Mouse (Mus musculus) hindbrain, embryonic 14.5 days (tissue): ENCODE measurements around the gene Traf4. TPM values are rescaled to one million over a fixed set of nuclear protein-coding genes. Genes with fewer than 3 reads are reported as not detected.

Source experiments
- ATAC-seq: fragments of 200-750 bp; cut with Nextera tagmentation; 2 replicates; pipeline ENCODE4 v1.8.0; 2017; ENCODE audit warnings: moderate number of reproducible peaks, mild to moderate bottlenecking, moderate TSS enrichment, moderate library complexity; ENCODE audit not compliant: low FRiP score
- DNase-seq: peaks from one replicate; pipeline ENCODE4 v3.0.0-alpha.2; 2015; ENCODE audit warnings: low spot score
- H3K27ac ChIP-seq: fragments of 300-500 bp; sonication (generic); 2 replicates; pipeline ENCODE4 v1.5.1; 2014; ENCODE audit warnings: mild to moderate bottlenecking, moderate library complexity
- H3K27me3 ChIP-seq: fragments of 300-500 bp; sonication (generic); 2 replicates; pipeline ENCODE4 v1.6.1; 2014; ENCODE audit warnings: mild to moderate bottlenecking, low read length, mixed read lengths; ENCODE audit not compliant: control insufficient read depth, insufficient read depth
- H3K36me3 ChIP-seq: fragments of 300-500 bp; sonication (generic); replicated peaks from 2 replicates; pipeline ENCODE4 v1.6.1; 2014; ENCODE audit not compliant: control insufficient read depth, insufficient read depth
- H3K4me1 ChIP-seq: fragments of 300-500 bp; sonication (generic); replicated peaks from 2 replicates; pipeline ENCODE4 v1.6.1; 2014; ENCODE audit warnings: antibody characterized with exemption, low read length, mixed read lengths; ENCODE audit not compliant: control insufficient read depth, insufficient read depth
- H3K4me2 ChIP-seq: fragments of 300-500 bp; sonication (generic); replicated peaks from 2 replicates; pipeline ENCODE4 v1.6.1; 2014; ENCODE audit warnings: mild to moderate bottlenecking, moderate library complexity
- H3K4me3 ChIP-seq: fragments of 300-500 bp; sonication (generic); replicated peaks from 2 replicates; pipeline ENCODE4 v1.5.1; 2014; ENCODE audit warnings: mild to moderate bottlenecking, low read length
- H3K9ac ChIP-seq: fragments of 300-500 bp; sonication (generic); 2 replicates; pipeline ENCODE4 v1.6.1; 2014
- H3K9me3 ChIP-seq: fragments of 300-500 bp; sonication (generic); 2 replicates; pipeline ENCODE4 v1.6.1; 2016; ENCODE audit warnings: low read length; ENCODE audit not compliant: control insufficient read depth
- WGBS: fragments of 180-500 bp; shearing (Covaris S2); extraction: QIAGEN DNeasy Blood & Tissue Kit; methylation state at CpG from one replicate; pipeline ENCODE4 v1.1.7; 2014; 5-methylcytosine and 5-hydroxymethylcytosine counted together
- polyA plus RNA-seq: library from polyadenylated mRNA; unstranded; fragments of >200 nt; fragmentation: Nextera tagmentation; extraction: Ambion mirVana; gene quantifications from 2 replicates; pipeline ENCODE4 v1.2.1, GENCODE M21; 2014

Traf4 gene
- polyA plus RNA-seq, result 57.2 and 63.5 TPM in 2 replicates

GRCm38 (mm10) chr11:78164924-78165760 lies at the start of gene Traf4:
Gene Traf4 (minus strand): TSS chr11:78165589.
- WGBS, result under 1% methylated on average over 77 of the region's 78 CpGs
- H3K36me3 ChIP-seq, result peaks cover 25% of the 10 kb centered on the region
- peak within 1 kb of the TSS; percentile 100 for H3K9ac ChIP-seq
- DNase-seq, result peak; percentile 88
- H3K27me3 ChIP-seq, result no peaks in the 10 kb centered on the region
- peak; percentile 87 for ATAC-seq
- peak within 1 kb of the TSS; percentile 97 for H3K27ac ChIP-seq
- H3K4me3 ChIP-seq, result peak within 1 kb of the TSS; percentile 96
- H3K4me1 ChIP-seq, result peaks cover 25% of the 10 kb centered on the region
- peak within 1 kb of the TSS; percentile 79 for H3K4me2 ChIP-seq
- H3K9me3 ChIP-seq, result no peaks in the 10 kb centered on the region

- H3K4me2 ChIP-seq, result no peak overlapping the region
- DNase-seq (no peak), ATAC-seq (no peak)
- H3K4me1 ChIP-seq, result no peaks in the 10 kb centered on the region
- H3K9me3 ChIP-seq, result no peaks in the 10 kb centered on the region
- no peak overlapping the region for H3K27ac ChIP-seq
- H3K9ac ChIP-seq, result no peak overlapping the region
- 93% methylated on average over 14 of the region's 14 CpGs for WGBS
- no peak overlapping the region for H3K4me3 ChIP-seq
- H3K36me3 ChIP-seq, result peaks cover 100% of the 10 kb centered on the region
- no peaks in the 10 kb centered on the region for H3K27me3 ChIP-seq
Observed at GRCm38 (mm10) chr11:78213086-78213817, 47.9 kb upstream of the Traf4 start.

DNA sequence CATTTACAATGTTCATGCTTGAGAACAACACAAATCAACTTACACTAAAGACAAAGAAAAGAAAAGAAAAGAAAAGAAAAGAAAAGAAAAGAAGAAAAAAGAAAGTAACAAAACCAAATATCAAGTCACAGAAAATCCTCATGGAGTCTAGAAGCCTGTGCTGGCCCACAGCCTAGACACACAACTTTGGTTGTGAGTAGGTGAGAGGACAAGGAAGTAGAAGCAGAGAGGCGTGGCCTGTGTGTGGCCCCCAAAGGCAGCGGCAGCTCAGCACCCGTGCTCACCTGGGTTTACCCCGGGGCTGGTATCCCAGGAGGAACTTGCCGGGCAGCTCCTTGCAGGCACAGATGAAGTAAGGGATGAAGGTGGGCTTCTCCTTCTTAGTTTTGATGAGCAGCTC lies 46.1 kb upstream of the Traf4 start:
- DNase-seq (no peak), ATAC-seq (no peak)
- WGBS, result 91% methylated on average over 5 of the region's 5 CpGs
- Histone ChIP-seq H3K4me2 (no peak overlapping the region), H3K27ac (no peak overlapping the region), H3K4me1 (no peaks in the 10 kb centered on the region), H3K4me3 (no peak overlapping the region), H3K9me3 (no peaks in the 10 kb centered on the region), H3K9ac (no peak overlapping the region), H3K27me3 (no peaks in the 10 kb centered on the region), H3K36me3 (peaks cover 100% of the 10 kb centered on the region)

DNA sequence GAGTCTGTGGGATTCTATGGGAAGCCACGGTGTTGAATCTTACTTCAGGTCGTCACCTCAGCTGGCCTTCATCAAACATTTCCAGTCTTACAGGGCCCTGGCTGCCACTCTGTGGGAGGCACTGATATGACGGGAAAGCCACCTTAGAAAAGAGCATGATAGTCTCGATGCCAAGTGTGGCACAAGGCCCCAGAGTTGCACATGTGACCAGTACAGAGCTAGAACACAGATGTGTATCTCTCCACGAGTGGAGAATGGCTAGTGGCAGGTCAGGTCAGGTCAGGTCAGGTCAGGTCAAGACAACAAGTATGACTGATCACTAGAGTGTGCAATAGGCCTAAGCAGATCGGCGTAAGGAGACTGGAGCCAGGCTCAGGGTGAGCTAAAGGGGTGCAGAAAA lies 45.2 kb upstream of the Traf4 start:
- 72% methylated on average over 7 of the region's 7 CpGs for WGBS
- H3K9me3 ChIP-seq, result no peaks in the 10 kb centered on the region
- H3K36me3 ChIP-seq, result peaks cover 100% of the 10 kb centered on the region
- no peak overlapping the region for H3K27ac ChIP-seq
- H3K4me1 ChIP-seq, result no peaks in the 10 kb centered on the region
- ATAC-seq, result no peak
- no peaks in the 10 kb centered on the region for H3K27me3 ChIP-seq
- no peak for DNase-seq
- no peak overlapping the region for H3K9ac ChIP-seq
- H3K4me3 ChIP-seq, result no peak overlapping the region
- H3K4me2 ChIP-seq, result no peak overlapping the region

GRCm38 (mm10) chr11:78209886-78210285 lies 44.5 kb upstream of the Traf4 start:
- H3K4me1 ChIP-seq, result no peaks in the 10 kb centered on the region
- H3K27me3 ChIP-seq, result no peaks in the 10 kb centered on the region
- H3K27ac ChIP-seq, result no peak overlapping the region
- no peak overlapping the region for H3K4me2 ChIP-seq
- no peaks in the 10 kb centered on the region for H3K9me3 ChIP-seq
- H3K9ac ChIP-seq, result no peak overlapping the region
- no peak for ATAC-seq
- 95% methylated on average over 6 of the region's 6 CpGs for WGBS
- no peak for DNase-seq
- no peak overlapping the region for H3K4me3 ChIP-seq
- peaks cover 100% of the 10 kb centered on the region for H3K36me3 ChIP-seq

DNA sequence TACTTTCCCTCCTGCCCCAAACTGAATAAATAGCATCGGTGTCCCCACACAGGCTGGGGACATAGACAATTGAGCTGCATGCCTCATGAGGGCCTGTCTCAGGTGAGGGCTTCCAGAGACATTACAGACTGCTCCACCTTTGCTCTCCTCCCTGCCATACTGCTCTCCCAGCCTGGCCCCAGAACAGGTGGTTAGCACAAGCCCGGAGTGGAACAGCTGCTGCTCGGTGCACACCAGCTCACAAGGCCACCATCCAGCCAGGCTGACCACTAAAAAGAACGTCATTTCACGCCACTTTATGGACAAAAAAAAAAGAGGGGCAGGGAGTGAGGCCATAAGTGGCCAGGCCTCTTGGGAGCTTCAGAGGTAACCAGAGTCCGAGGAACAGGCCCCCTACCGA lies 41.8 kb upstream of the Traf4 start:
- no peaks in the 10 kb centered on the region for H3K27me3 ChIP-seq
- no peak overlapping the region for H3K4me2 ChIP-seq
- DNase-seq, result no peak
- H3K4me3 ChIP-seq, result no peak overlapping the region
- ATAC-seq, result no peak
- no peaks in the 10 kb centered on the region for H3K9me3 ChIP-seq
- H3K4me1 ChIP-seq, result no peaks in the 10 kb centered on the region
- WGBS, result 78% methylated on average over 7 of the region's 7 CpGs
- no peak overlapping the region for H3K9ac ChIP-seq
- peaks cover 86% of the 10 kb centered on the region for H3K36me3 ChIP-seq
- H3K27ac ChIP-seq, result no peak overlapping the region

GRCm38 (mm10) chr11:78205361-78206206 lies 40.2 kb upstream of the Traf4 start:
- 50% methylated on average over 13 of the region's 13 CpGs for whole genome bisulfite sequencing
- H3K4me2 ChIP-seq, result no peak overlapping the region
- DNase-seq (no peak), ATAC-seq (no peak; the same call in 1 of the 2 replicates)
- peak overlapping the region; percentile 32; the same call in 1 of the 2 replicates for H3K27ac ChIP-seq
- no peaks in the 10 kb centered on the region for H3K27me3 ChIP-seq
- no peaks in the 10 kb centered on the region for H3K4me1 ChIP-seq
- H3K4me3 ChIP-seq, result no peak overlapping the region
- H3K9ac ChIP-seq, result no peak overlapping the region
- no peaks in the 10 kb centered on the region for H3K9me3 ChIP-seq
- peaks cover 70% of the 10 kb centered on the region for H3K36me3 ChIP-seq

DNA sequence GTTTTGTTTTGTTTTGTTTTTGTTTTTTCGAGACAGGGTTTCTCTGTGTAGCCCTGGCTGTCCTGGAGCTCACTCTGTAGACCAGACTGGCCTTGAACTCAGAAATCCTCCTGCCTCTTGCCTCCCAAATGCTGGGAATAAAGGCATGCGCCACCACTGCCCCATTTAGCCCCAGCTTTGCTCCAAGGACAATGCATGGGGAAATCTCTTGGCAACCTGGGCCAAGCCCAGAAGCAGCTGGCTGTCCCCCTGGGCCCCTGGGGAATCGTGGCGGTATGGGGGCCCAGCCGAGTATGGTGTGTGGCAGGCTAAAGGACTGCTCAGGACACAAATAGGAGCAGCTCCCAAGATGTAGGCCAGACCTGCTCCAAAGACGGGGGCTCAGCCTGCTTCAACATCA lies 38.9 kb upstream of the Traf4 start:
- Histone ChIP-seq H3K36me3 (peaks cover 57% of the 10 kb centered on the region), H3K4me1 (no peaks in the 10 kb centered on the region), H3K4me3 (no peak overlapping the region), H3K9me3 (no peaks in the 10 kb centered on the region), H3K27me3 (no peaks in the 10 kb centered on the region), H3K4me2 (no peak overlapping the region), H3K9ac (no peak overlapping the region), H3K27ac (no peak overlapping the region)
- no peak for ATAC-seq
- DNase-seq, result no peak
- 68% methylated on average over 6 of the region's 6 CpGs for WGBS

DNA sequence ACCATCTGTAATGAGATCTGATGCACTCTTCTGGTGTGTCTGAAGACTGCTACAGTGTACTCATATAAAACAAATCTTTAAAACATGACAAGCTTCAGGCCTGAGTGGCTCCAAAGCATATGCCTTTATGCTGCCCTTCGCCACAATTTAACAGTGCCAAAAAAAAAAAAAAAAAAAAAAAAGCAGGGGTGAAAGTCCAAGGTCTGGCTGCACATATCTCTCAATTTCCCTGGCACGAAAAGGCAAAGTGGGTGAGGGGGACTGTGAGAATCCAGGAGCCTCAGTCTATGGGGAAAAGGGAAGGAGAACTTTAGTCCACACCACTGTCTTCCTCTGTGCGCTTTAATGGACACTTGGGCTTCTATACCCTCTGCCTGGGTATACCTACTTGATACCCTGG lies 37.0 kb upstream of the Traf4 start:
- no peak for ATAC-seq

More for the DNA sequence above, 37.0 kb upstream of the Traf4 start:
- Histone ChIP-seq H3K9ac (no peak overlapping the region), H3K4me1 (no peaks in the 10 kb centered on the region), H3K9me3 (no peaks in the 10 kb centered on the region), H3K27me3 (no peaks in the 10 kb centered on the region), H3K4me2 (no peak overlapping the region), H3K4me3 (no peak overlapping the region), H3K36me3 (peaks cover 38% of the 10 kb centered on the region), H3K27ac (no peak overlapping the region)
- 92% methylated on average over 3 of the region's 3 CpGs for WGBS
- no peak for DNase-seq
